Mouse (Mus musculus): ENCODE results near the gene Muc1.

DNA sequence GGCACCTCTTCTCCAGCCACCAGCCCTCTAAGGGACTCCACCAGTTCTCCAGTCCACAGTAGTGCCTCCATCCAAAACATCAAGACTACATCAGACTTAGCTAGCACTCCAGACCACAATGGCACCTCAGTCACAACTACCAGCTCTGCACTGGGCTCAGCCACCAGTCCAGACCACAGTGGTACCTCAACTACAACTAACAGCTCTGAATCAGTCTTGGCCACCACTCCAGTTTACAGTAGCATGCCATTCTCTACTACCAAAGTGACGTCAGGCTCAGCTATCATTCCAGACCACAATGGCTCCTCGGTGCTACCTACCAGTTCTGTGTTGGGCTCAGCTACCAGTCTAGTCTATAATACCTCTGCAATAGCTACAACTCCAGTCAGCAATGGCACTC, 1.7 kb downstream of the Muc1 start:
- TF ChIP-seq CTCF (IDR thresholded peaks at IDR 0.05; ENCODE audit: low read depth) (no peak), EP300 (IDR thresholded peaks at IDR 0.05; ENCODE audit: low read depth) (no peak)

All from liver, postnatal 0 days (tissue).